Mouse (Mus musculus) lung, adult 2 months (tissue): ENCODE data around the gene Max.

Experiments
- CTCF ChIP-seq: fragments of 200-500 bp; IDR thresholded peaks from 2 replicates; pipeline ENCODE4 v1.5.1; 2011; ENCODE audit warnings: mild to moderate bottlenecking, low read length, control low read depth; ENCODE audit not compliant: insufficient read depth
- POLR2A ChIP-seq: fragments of 200-500 bp; IDR thresholded peaks from 2 replicates; pipeline ENCODE4 v1.6.1; 2011; ENCODE audit warnings: low read depth, mild to moderate bottlenecking, control low read depth, low read length, borderline replicate concordance; ENCODE audit errors: extremely low read depth

DNA sequence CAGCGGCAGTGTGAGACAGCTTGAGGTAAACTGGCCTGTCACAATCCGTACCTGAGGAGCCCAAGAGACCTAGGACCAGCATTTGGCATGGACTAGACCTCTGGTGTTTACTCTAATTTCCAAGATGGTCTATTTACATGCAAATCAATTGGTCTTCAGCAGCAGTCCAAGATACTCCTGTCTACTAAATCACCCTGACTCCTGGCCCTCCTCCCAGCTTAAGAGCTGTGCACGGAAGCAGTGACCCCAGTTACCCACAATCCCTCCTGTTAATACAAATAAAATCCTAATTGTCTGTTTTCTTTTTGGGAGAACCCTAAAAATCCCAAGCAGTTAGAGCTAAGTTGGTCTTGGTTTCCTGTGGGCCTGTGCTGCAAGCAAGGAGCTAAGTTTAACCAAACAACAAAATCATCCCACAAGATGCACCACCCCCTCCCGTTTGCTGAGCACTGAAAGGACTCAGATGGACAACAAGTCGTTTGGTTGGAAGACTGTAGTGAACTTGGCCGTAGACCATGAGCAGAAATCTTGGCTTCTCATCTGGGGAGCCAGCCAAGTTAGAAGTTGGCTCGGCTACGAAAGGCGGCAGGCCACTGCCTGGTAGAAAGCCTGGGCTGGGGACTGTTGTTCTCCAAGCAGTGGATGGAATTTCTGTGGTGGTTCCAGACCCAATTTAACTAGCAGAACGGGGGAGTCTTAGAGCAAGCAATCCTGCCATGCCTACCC lies 7.1 kb downstream of the Max start:
- TF ChIP-seq CTCF (no peak), POLR2A (no peak)
